Mouse (Mus musculus): ENCODE results near the gene Omp. TPM values are rescaled to one million over a fixed set of nuclear protein-coding genes. Genes with fewer than 3 reads are reported as not detected.

The Omp gene
- polyA plus RNA-seq, 1 experiment from 2014 or later = 0.15 TPM

DNA sequence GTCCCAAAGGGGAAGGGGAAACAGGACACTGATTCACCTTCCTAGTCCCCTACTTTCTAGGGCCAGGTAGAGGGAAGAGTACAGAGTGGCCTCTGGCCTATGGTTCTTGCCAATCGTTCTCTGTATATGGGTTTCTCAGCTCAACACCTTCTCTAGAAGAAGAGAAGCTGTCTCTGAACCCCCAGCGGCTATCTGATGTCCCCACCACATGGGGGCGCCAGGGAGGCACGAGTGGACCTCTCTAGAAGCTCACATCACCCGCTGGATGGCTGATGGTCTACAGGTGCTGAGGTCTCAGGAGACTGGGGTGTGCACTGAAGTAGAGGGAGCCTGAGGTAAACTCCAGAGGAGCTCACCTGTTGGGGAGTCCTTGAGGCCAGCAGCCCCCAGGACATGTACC lies 19.8 kb downstream of the Omp start:
- H3K4me2 ChIP-seq (ENCODE audit: low read depth, low read length) = no peak overlapping the region
- DNase-seq (ENCODE audit: low spot score) (no peak), ATAC-seq (replicated peaks; ENCODE audit: insufficient number of reproducible peaks, low FRiP score, low TSS enrichment, low read depth) (no peak)
- no peak overlapping the region for H3K27ac ChIP-seq (replicated peaks; ENCODE audit: low read depth, low read length)
- no peaks in the 10 kb centered on the region for H3K4me1 ChIP-seq (ENCODE audit: control insufficient read depth, insufficient read depth, low read length)
- no peaks in the 10 kb centered on the region for H3K9me3 ChIP-seq (replicated peaks; ENCODE audit: control insufficient read depth, low read length)
- no peak overlapping the region for H3K4me3 ChIP-seq (ENCODE audit: low read depth, low read length)
- H3K27me3 ChIP-seq (ENCODE audit: control insufficient read depth, insufficient read depth, low read length) = no peaks in the 10 kb centered on the region
- no peaks in the 10 kb centered on the region for H3K36me3 ChIP-seq (replicated peaks; ENCODE audit: control insufficient read depth, insufficient read depth, low read depth, low read length)
- WGBS = 35% methylated on average over 5 of the region's 5 CpGs
- no peak overlapping the region for H3K9ac ChIP-seq (replicated peaks; ENCODE audit: low read length)

DNA sequence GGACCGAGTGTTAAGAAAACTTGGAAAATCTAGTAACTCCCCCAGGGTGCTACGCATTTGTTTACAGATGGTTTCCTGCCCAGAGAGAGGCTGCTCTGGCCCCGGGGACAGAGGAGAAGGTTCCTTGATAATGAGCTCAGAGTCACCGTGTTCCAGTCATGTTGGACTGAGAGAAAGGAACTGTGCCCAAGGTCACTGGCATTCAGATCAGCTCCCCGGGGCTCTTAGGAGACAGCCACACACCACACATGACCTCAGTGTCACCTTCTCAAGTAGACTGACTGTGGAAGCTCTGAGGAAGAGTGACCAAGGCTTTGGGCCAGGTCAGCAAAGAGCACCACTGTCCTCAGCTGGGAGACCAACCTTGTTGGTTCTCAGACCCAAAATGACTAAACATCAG lies 20.6 kb downstream of the Omp start:
- Histone ChIP-seq H3K27me3 (ENCODE audit: control insufficient read depth, insufficient read depth, low read length) (no peaks in the 10 kb centered on the region), H3K9me3 (replicated peaks; ENCODE audit: control insufficient read depth, low read length) (no peaks in the 10 kb centered on the region), H3K4me3 (ENCODE audit: low read depth, low read length) (no peak overlapping the region), H3K4me1 (ENCODE audit: control insufficient read depth, insufficient read depth, low read length) (no peaks in the 10 kb centered on the region), H3K4me2 (ENCODE audit: low read depth, low read length) (no peak overlapping the region), H3K36me3 (replicated peaks; ENCODE audit: control insufficient read depth, insufficient read depth, low read depth, low read length) (no peaks in the 10 kb centered on the region), H3K9ac (replicated peaks; ENCODE audit: low read length) (no peak overlapping the region), H3K27ac (replicated peaks; ENCODE audit: low read depth, low read length) (no peak overlapping the region)
- 53% methylated on average over 5 of the region's 5 CpGs for WGBS
- DNase-seq (ENCODE audit: low spot score) (no peak), ATAC-seq (replicated peaks; ENCODE audit: insufficient number of reproducible peaks, low FRiP score, low TSS enrichment, low read depth) (no peak)

- no peaks in the 10 kb centered on the region for H3K9me3 ChIP-seq (replicated peaks; ENCODE audit: control insufficient read depth, low read length)
- 81% methylated on average over 8 of the region's 8 CpGs for WGBS
- no peak overlapping the region for H3K4me3 ChIP-seq (ENCODE audit: low read depth, low read length)
- no peaks in the 10 kb centered on the region for H3K27me3 ChIP-seq (ENCODE audit: control insufficient read depth, insufficient read depth, low read length)
- DNase-seq (ENCODE audit: low spot score) (no peak), ATAC-seq (replicated peaks; ENCODE audit: insufficient number of reproducible peaks, low FRiP score, low TSS enrichment, low read depth) (no peak)
- no peaks in the 10 kb centered on the region for H3K36me3 ChIP-seq (replicated peaks; ENCODE audit: control insufficient read depth, insufficient read depth, low read depth, low read length)
- no peak overlapping the region for H3K9ac ChIP-seq (replicated peaks; ENCODE audit: low read length)
- H3K4me2 ChIP-seq (ENCODE audit: low read depth, low read length) = no peak overlapping the region
- no peaks in the 10 kb centered on the region for H3K4me1 ChIP-seq (ENCODE audit: control insufficient read depth, insufficient read depth, low read length)
- H3K27ac ChIP-seq (replicated peaks; ENCODE audit: low read depth, low read length) = no peak overlapping the region
These were observed 23.6 kb downstream of the Omp start for GRCm38 (mm10) chr7:98121673-98122072.

DNA sequence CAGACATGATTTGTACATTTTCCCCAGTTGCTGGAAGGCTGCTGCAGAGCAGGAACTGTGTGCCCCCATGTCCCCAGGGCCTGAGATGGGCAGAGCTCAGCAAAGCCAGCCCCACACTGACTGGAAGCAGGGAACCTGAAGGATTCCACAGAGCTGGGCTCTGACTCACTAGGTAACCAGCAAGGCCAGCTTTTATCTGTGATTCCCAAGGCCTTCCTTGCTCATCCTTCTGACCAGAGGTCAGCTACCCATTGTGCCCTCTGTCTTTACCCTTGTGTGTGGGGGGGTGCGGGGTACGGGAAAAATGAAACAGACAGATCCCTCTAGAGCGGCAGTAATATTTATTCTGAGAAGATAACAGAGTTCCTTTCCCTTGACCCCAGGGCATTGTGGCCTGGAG lies 24.1 kb downstream of the Omp start:
- 83% methylated on average over 3 of the region's 3 CpGs for WGBS
- Histone ChIP-seq H3K9ac (replicated peaks; ENCODE audit: low read length) (no peak overlapping the region), H3K4me2 (ENCODE audit: low read depth, low read length) (no peak overlapping the region), H3K27ac (replicated peaks; ENCODE audit: low read depth, low read length) (no peak overlapping the region), H3K27me3 (ENCODE audit: control insufficient read depth, insufficient read depth, low read length) (no peaks in the 10 kb centered on the region), H3K4me1 (ENCODE audit: control insufficient read depth, insufficient read depth, low read length) (no peaks in the 10 kb centered on the region), H3K36me3 (replicated peaks; ENCODE audit: control insufficient read depth, insufficient read depth, low read depth, low read length) (no peaks in the 10 kb centered on the region), H3K9me3 (replicated peaks; ENCODE audit: control insufficient read depth, low read length) (no peaks in the 10 kb centered on the region), H3K4me3 (ENCODE audit: low read depth, low read length) (no peak overlapping the region)
- ATAC-seq (replicated peaks; ENCODE audit: insufficient number of reproducible peaks, low FRiP score, low TSS enrichment, low read depth) = no peak
- no peak for DNase-seq (ENCODE audit: low spot score)

- WGBS = 6% methylated on average over 7 of the region's 7 CpGs
- Histone ChIP-seq H3K4me2 (ENCODE audit: low read depth, low read length) (no peak overlapping the region), H3K9ac (replicated peaks; ENCODE audit: low read length) (no peak overlapping the region; the same call in 1 of the 2 replicates)
These were observed 25.0 kb downstream of the Omp start for GRCm38 (mm10) chr7:98120325-98120724.

GRCm38 (mm10) chr7:98119961-98120232 lies 25.4 kb downstream of the Omp start:
- Histone ChIP-seq H3K4me1 (ENCODE audit: control insufficient read depth, insufficient read depth, low read length) (no peaks in the 10 kb centered on the region), H3K4me2 (ENCODE audit: low read depth, low read length) (no peak overlapping the region), H3K4me3 (ENCODE audit: low read depth, low read length) (no peak overlapping the region), H3K9ac (replicated peaks; ENCODE audit: low read length) (no peak overlapping the region), H3K27me3 (ENCODE audit: control insufficient read depth, insufficient read depth, low read length) (no peaks in the 10 kb centered on the region), H3K27ac (replicated peaks; ENCODE audit: low read depth, low read length) (no peak overlapping the region), H3K9me3 (replicated peaks; ENCODE audit: control insufficient read depth, low read length) (no peaks in the 10 kb centered on the region), H3K36me3 (replicated peaks; ENCODE audit: control insufficient read depth, insufficient read depth, low read depth, low read length) (no peaks in the 10 kb centered on the region)
- peak; percentile 7; the same call in 1 of the 2 replicates for ATAC-seq (replicated peaks; ENCODE audit: insufficient number of reproducible peaks, low FRiP score, low TSS enrichment, low read depth)
- no peak for DNase-seq (ENCODE audit: low spot score)
- WGBS = 70% methylated on average over 2 of the region's 2 CpGs

More at GRCm38 (mm10) chr7:98120325-98120724, 25.0 kb downstream of the Omp start:
- Histone ChIP-seq H3K27me3 (ENCODE audit: control insufficient read depth, insufficient read depth, low read length) (no peaks in the 10 kb centered on the region), H3K4me3 (ENCODE audit: low read depth, low read length) (no peak overlapping the region), H3K36me3 (replicated peaks; ENCODE audit: control insufficient read depth, insufficient read depth, low read depth, low read length) (no peaks in the 10 kb centered on the region), H3K27ac (replicated peaks; ENCODE audit: low read depth, low read length) (no peak overlapping the region), H3K4me1 (ENCODE audit: control insufficient read depth, insufficient read depth, low read length) (no peaks in the 10 kb centered on the region), H3K9me3 (replicated peaks; ENCODE audit: control insufficient read depth, low read length) (no peaks in the 10 kb centered on the region)
- ATAC-seq (replicated peaks; ENCODE audit: insufficient number of reproducible peaks, low FRiP score, low TSS enrichment, low read depth) = peak; percentile 63
- DNase-seq (ENCODE audit: low spot score) = peak; percentile 79

GRCm38 (mm10) chr7:98119179-98119960 lies 25.9 kb downstream of the Omp start, which contains the start of gene Myo7a:
Gene Myo7a (minus strand): TSS chr7:98119524.
- H3K4me3 ChIP-seq (ENCODE audit: low read depth, low read length) = no peak within 1 kb of the TSS
- H3K4me1 ChIP-seq (ENCODE audit: control insufficient read depth, insufficient read depth, low read length) = no peaks in the 10 kb centered on the region
- no peak within 1 kb of the TSS for H3K4me2 ChIP-seq (ENCODE audit: low read depth, low read length)
- ATAC-seq (replicated peaks; ENCODE audit: insufficient number of reproducible peaks, low FRiP score, low TSS enrichment, low read depth) = peak; percentile 6; the same call in 1 of the 2 replicates
- H3K27me3 ChIP-seq (ENCODE audit: control insufficient read depth, insufficient read depth, low read length) = no peaks in the 10 kb centered on the region
- no peak within 1 kb of the TSS for H3K27ac ChIP-seq (replicated peaks; ENCODE audit: low read depth, low read length)
- no peak within 1 kb of the TSS; the same call in none of the 2 replicates for H3K9ac ChIP-seq (replicated peaks; ENCODE audit: low read length)
- DNase-seq (ENCODE audit: low spot score) = no peak
- WGBS = 25% methylated on average over 9 of the region's 9 CpGs
- H3K36me3 ChIP-seq (replicated peaks; ENCODE audit: control insufficient read depth, insufficient read depth, low read depth, low read length) = no peaks in the 10 kb centered on the region
- H3K9me3 ChIP-seq (replicated peaks; ENCODE audit: control insufficient read depth, low read length) = no peaks in the 10 kb centered on the region

- Histone ChIP-seq H3K27me3 (ENCODE audit: control insufficient read depth, insufficient read depth, low read length) (no peaks in the 10 kb centered on the region), H3K4me1 (ENCODE audit: control insufficient read depth, insufficient read depth, low read length) (no peaks in the 10 kb centered on the region), H3K9ac (replicated peaks; ENCODE audit: low read length) (no peak overlapping the region), H3K4me3 (ENCODE audit: low read depth, low read length) (no peak overlapping the region), H3K4me2 (ENCODE audit: low read depth, low read length) (no peak overlapping the region), H3K9me3 (replicated peaks; ENCODE audit: control insufficient read depth, low read length) (no peaks in the 10 kb centered on the region), H3K36me3 (replicated peaks; ENCODE audit: control insufficient read depth, insufficient read depth, low read depth, low read length) (no peaks in the 10 kb centered on the region), H3K27ac (replicated peaks; ENCODE audit: low read depth, low read length) (no peak overlapping the region)
- WGBS = 70% methylated on average over 11 of the region's 11 CpGs
- DNase-seq (ENCODE audit: low spot score) (no peak), ATAC-seq (replicated peaks; ENCODE audit: insufficient number of reproducible peaks, low FRiP score, low TSS enrichment, low read depth) (no peak)
These were observed 28.2 kb downstream of the Omp start for GRCm38 (mm10) chr7:98117012-98117660.

Measured in embryonic facial prominence, embryonic 11.5 days (tissue).